Mouse (Mus musculus) right cerebral cortex, postnatal 14 days (tissue): ENCODE data around the gene Hoxd13.

Experiments
- DNase-seq: peaks from one replicate; pipeline ENCODE4 v3.0.0; 2022

Hoxd13 gene

GRCm38 (mm10) chr2:74709465-74710419 lies 41.6 kb downstream of the Hoxd13 start:
- no peak for DNase-seq

DNA sequence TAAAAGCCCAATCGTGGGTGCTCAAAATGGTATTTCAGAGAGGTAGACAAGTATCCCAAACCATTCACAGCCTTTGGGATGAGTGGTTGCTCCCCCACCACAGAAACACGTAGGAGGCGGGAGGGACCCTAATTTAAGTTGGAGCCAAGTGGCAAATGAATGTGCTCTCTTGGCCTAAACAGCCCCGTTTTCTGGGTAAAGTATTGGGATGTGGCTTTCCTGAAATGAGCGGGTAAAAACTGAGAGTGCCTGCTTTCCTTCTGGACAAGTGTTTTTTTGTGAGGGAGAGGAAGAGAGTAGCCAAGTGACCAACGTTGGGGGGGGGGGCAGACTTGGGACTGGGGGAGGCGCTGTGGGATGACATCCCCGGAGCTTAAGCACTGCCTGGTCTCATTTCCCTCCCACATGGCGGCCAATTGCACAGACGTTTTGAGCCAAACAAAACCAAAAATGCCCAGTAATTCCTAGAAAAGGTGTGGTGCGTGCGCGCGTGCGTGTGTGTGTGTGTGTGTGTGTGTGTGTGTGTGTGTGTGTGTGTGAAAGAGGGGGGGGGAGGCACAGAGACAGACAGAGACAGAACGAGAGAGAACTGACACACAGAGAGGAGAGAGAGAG lies 42.9 kb downstream of the Hoxd13 start:
- DNase-seq = no peak

DNA sequence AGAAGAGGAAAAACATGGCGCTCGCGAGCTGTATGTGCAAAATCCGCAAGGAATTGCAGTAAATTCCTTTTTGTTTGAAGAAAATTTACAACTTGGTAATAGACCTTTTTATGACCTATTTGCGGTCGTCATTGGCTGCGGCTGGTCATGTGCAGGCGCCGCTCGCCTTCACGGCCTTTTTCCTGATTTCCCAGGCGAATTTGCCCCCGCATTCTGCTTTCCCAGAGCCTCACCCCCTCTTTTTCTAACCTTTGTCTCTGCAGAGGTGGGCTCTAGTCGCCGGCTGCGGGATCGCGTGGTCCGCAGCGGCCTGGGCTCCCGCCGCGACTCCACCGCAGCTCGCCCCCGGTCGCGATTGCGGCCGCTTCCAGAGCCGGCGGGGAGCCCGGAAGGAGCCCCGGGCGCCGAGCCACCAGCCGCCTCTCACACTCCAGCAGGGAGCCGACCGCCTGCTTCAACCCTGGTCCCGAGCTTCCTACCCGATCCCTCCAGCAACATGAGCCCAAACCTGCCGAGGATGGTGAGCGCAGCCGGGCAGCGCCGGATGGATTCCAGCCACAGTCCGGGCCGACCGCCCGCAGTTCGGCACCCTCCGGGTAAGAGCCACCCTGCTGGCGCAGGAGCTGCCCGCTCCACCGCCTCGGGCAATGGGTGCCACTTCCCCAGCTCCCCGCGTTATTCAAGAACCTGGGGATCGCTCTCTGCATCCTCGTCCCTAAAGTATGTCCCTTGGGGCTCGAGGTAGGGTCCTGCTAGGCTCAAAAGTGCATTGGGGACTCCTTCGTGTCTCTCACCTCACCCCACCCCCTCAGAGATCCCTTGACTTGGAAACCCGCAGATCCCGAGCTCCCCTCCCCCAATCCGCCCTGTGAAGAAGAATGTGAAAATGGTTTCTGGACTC lies 43.9 kb downstream of the Hoxd13 start, which contains the start of the genes Hoxd3 and Hoxd4:
Gene Hoxd3 (plus strand): TSS at position 207 of the 901 bp plus-strand sequence.
Gene Hoxd4 (plus strand): TSS at position 209 of the 901 bp plus-strand sequence.
- no peak for DNase-seq

GRCm38 (mm10) chr2:74713239-74714150 lies 45.4 kb downstream of the Hoxd13 start:
- DNase-seq = no peak

DNA sequence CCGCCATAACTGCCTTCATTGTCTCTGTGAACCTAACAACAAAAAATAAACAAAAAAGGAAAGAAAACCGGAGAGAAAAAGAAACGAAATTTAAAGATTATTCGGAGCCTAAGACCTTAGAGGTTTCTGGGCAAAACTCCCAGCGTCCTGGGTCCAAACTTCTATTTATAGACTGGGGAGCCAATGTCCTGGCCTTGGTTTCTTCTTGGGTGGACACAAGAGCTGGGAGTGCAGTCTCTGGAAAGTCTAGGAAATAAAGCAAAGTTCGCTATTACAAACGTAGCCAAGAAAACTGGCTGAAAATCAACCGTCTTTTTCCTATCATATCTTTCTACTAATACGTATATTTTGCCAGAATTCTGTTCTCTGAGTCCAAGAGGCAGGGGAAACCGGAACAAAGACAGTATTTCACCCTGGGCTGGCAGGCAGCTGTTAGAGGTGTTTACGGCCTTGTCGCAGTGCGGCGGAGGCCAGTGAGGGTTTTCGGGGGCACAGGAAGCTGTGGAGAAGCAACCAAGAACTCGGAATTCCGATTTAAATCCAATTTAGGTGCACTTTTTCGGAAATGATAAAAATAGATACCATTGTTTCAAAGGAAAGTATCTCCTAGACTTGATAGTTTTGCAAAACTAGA lies 46.2 kb downstream of the Hoxd13 start:
- no peak for DNase-seq

- no peak for DNase-seq
Observed at GRCm38 (mm10) chr2:74714881-74715280, 46.8 kb downstream of the Hoxd13 start.

DNA sequence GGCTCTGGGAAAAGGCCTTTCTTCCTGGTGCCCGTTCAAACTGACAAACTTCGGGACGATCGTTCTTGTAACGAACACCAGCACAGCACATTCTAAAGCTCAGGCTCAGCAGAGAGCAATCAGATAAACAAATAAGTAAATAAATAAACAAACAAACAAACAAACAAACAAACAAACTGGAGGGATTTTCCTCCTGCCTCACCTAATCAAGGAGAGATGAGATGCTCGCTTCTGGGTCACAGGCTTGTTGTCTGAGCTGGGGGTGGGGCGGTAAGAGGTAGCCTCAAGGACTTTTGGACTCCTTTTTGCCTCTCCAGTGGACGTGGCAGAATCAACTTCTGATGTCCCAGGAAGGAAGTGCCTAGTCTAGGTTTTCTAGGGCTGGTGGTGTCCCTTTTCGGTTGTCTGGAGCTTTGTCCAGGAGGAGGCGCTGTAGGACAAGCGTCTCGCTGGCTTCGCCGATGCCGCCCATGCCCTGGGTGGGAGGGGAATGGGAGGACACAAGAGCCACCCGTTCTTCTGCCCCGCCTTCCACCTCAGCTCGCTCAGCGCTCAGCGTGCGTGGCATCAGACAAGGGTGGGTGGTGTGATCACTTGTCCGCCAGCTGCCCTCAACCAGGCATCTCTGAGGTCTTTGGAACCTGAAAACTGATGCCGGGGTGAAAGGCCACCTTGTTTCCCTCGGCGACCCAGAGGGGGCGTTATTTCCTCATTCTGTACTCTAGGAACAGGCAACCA lies 47.6 kb downstream of the Hoxd13 start:
- DNase-seq = peak; percentile 91

- no peak for DNase-seq
Observed at GRCm38 (mm10) chr2:74720384-74720783, 52.3 kb downstream of the Hoxd13 start.

DNA sequence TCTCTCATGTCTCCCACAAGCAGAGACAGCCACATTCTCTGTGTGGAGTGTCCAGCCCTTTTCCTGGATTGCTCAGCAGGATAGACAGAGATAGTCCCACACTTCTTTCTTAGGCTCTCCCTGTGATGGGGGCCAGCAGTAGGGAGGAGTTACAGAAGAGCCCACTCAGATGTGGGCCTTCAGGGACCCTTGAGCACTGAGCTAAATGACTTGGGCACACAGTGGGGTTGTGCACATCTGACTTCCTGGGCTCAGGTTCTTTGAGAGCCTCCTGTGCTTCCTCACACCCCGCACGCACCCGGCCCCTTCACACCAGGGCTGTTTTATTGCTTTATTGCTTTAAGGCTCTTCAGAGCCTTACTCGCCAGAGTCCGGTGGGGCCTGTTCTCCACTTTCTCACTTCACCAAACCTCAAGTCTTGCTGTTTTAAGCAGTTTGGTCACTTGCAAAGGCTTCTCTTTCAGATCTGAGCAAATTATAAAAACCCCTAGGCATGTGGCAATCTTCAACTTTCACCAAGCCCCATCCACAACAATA lies 52.9 kb downstream of the Hoxd13 start:
- DNase-seq = no peak
